Mouse (Mus musculus) heart, adult 9 months (tissue): ENCODE measurements around the gene Pi4kb.
"Not testable (repeated sequence)": the region's sequence is repeated elsewhere in the genome, so short reads cannot be mapped to it uniquely, and the experiment has no call there.

ENCODE experiments used
- DNase-seq, 2 experiments: peaks; one replicate each; pipeline ENCODE4 v3.0.0; 2022; ENCODE audit warnings: low spot score in 2 of 2

Gene Pi4kb

GRCm38 (mm10) chr3:95014428-95015151 lies 40.1 kb downstream of the Pi4kb start:
- peak; percentile 45 to 54 for DNase-seq

- peak; percentile 100 for DNase-seq
Observed at GRCm38 (mm10) chr3:95015337-95015872, 40.9 kb downstream of the Pi4kb start, which contains the start of gene Zfp687. Gene Zfp687, minus strand, starts transcription at chr3:95015448.

- DNase-seq: peak; percentile 92 to 93
Observed at GRCm38 (mm10) chr3:95015891-95016531, 41.5 kb downstream of the Pi4kb start.

GRCm38 (mm10) chr3:95016532-95017056 lies 42.1 kb downstream of the Pi4kb start:
- DNase-seq: no peak

- no peak for DNase-seq
Observed at GRCm38 (mm10) chr3:95018741-95019140, 44.2 kb downstream of the Pi4kb start.

- not testable (repeated sequence) for DNase-seq
Observed at GRCm38 (mm10) chr3:95020956-95021355, 46.4 kb downstream of the Pi4kb start.

GRCm38 (mm10) chr3:95024551-95024950 lies 50.0 kb downstream of the Pi4kb start:
- peak; percentile 59 to 68 for DNase-seq

GRCm38 (mm10) chr3:95025202-95025601 lies 50.7 kb downstream of the Pi4kb start:
- DNase-seq: no peak

- no peak for DNase-seq
Observed at GRCm38 (mm10) chr3:95027057-95027645, 52.6 kb downstream of the Pi4kb start.

- DNase-seq: peak in 1 of 2 experiments; percentile 29
Observed at GRCm38 (mm10) chr3:95027701-95028100, 53.2 kb downstream of the Pi4kb start.

GRCm38 (mm10) chr3:95028603-95029002 lies 54.1 kb downstream of the Pi4kb start:
- no peak for DNase-seq

GRCm38 (mm10) chr3:95029291-95029827 lies 54.8 kb downstream of the Pi4kb start:
- not testable (repeated sequence) for DNase-seq

GRCm38 (mm10) chr3:95029953-95030352 lies 55.4 kb downstream of the Pi4kb start:
- DNase-seq: no peak

GRCm38 (mm10) chr3:95041625-95042024 lies 67.1 kb downstream of the Pi4kb start:
- no peak for DNase-seq

GRCm38 (mm10) chr3:95042166-95042837 lies 67.8 kb downstream of the Pi4kb start, which contains the start of gene Psmd4:
Gene Psmd4, minus strand, starts transcription at chr3:95042614.
- DNase-seq: peak; percentile 98

GRCm38 (mm10) chr3:95042838-95043229 lies 68.3 kb downstream of the Pi4kb start:
- no peak for DNase-seq

- DNase-seq: no peak
Observed at GRCm38 (mm10) chr3:95043251-95043650, 68.7 kb downstream of the Pi4kb start.

- no peak for DNase-seq
Observed at GRCm38 (mm10) chr3:95046462-95047057, 72.0 kb downstream of the Pi4kb start.

- no peak for DNase-seq
Observed at GRCm38 (mm10) chr3:95047914-95048313, 73.4 kb downstream of the Pi4kb start.

- peak; percentile 24 to 34 for DNase-seq
Observed at GRCm38 (mm10) chr3:95052959-95053358, 78.4 kb downstream of the Pi4kb start.

- DNase-seq: peak; percentile 14 to 19
Observed at GRCm38 (mm10) chr3:95053701-95054100, 79.2 kb downstream of the Pi4kb start.
